Mouse (Mus musculus): ENCODE data around the gene Ccdc184. TPM values are rescaled to one million over a fixed set of nuclear protein-coding genes. Genes with fewer than 3 reads are reported as not detected.

The Ccdc184 gene
- total RNA-seq, 4 experiments from 2014 or later = 0.41 to 0.84 (median 0.66) TPM

DNA sequence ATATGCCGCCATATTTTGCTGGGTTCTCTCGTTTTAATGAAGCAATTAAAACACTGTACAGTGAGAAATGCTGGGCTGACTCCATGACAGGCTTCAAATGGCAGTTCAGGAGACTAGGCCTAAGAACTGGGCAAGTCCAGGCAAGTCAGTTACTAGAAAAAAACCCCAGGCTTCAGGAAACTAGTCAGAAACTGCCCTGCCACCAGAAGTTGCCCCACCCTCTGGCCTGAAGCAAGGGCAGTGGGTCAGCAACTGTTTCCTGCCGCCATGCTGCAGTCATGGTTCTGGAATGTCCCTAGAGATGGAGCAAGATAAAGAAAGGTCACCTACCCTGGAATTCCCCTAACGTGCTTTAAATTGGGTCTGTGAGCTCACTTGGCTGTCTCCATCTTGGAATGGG is 11.0 kb upstream of the Ccdc184 start:
- no peak for DNase-seq (ENCODE audit: low spot score)

DNA sequence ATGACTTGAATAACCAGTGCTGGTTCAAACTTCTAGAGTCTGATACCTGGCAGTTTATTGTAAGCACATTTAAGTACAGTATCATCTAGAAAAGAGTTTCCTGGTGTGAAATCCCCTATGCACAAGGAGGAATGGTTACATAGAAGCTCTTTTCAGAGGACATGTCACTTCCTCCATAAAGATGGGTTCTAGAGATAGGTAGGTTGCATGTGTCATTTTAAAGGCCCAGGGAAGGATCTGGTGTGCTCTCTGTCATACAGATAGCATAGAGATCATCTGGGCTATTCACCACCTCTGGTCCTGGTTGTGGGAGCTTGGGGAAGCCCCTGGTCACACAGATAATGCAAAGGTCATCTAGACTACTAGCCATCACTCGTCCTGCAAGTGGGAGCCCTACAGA is 9.7 kb upstream of the Ccdc184 start:
- no peak for DNase-seq (ENCODE audit: low spot score)

DNA sequence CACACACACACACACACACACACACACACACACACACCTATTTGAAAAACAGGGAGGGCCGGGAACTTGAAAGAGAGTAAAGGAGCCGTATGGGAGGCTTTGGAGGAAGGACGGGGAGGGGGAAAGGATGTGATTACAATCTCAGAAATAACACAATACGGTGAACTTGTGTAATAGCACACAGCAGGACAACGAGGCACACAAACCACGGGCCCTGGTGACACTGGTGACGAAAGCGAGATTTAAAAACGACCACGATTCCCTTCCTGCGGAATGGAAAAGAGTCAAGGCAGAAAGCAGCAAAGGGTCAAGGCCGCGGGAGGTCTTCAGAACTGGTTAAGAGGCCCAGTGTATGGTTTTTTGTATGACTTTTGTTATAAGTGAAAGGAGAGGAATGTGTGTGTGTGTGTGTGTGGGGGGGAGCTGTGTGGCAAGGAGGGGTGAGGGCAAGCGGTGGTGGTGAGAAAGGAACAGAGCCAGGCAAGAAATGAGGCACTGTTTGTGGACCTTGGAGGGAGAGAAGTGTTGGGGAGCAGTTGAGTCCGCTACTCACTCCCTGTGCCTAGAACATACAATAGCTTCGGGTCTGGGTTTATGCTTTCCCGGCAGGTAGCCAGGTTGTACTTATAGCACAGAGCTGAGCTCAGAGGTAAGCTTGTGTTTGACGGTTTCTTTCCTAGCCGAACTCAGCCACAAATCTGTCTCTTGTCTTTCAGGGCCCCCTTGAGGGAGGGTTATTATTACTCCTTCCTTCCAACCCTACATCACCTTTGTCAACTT is 5.7 kb upstream of the Ccdc184 start:
- DNase-seq (ENCODE audit: low spot score) = no peak

DNA sequence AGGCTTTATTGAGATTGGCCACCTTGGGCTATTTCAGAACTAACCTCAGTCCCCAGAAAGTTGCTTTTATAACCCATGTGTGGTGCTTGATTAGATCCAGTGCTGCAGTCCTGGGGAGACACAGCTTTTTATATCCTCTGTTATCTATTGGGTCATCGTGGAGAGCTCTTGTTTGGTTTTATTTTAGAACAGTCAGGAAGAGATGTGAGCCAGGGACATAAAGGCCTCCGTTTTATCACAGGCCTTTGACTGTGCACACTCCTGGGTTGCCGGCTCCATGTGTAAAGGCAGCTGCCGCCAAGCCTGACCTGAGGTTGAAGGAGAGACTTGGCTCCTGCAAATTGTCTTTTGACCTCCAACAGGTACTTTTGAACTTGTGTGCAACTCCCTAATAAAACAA is 4.4 kb upstream of the Ccdc184 start:
- peak; percentile 23 for DNase-seq (ENCODE audit: low spot score)

DNA sequence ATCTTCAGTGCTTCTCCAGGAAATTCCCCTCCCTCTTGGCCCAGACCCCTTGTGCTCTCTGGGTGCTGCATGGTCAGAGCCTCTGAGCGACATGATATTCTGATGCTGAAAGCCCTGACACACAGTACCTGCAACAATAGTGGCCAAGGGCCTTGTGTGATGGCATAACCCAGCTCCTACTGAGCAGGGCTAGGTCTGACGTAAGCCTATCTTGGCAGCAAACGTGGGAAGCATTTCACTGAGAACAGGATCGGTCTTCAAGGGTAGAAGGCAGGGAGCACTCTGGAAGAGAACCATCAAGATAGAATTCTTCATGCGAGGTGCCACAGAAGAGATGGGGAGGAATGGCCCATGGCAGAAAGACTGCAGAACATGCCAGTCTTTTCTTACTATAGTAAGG is 1.4 kb upstream of the Ccdc184 start, which contains the start of gene Asb8:
Gene Asb8, minus strand, starts transcription at position 101 of the 400 bp plus-strand sequence.
- no peak for DNase-seq (ENCODE audit: low spot score)

DNA sequence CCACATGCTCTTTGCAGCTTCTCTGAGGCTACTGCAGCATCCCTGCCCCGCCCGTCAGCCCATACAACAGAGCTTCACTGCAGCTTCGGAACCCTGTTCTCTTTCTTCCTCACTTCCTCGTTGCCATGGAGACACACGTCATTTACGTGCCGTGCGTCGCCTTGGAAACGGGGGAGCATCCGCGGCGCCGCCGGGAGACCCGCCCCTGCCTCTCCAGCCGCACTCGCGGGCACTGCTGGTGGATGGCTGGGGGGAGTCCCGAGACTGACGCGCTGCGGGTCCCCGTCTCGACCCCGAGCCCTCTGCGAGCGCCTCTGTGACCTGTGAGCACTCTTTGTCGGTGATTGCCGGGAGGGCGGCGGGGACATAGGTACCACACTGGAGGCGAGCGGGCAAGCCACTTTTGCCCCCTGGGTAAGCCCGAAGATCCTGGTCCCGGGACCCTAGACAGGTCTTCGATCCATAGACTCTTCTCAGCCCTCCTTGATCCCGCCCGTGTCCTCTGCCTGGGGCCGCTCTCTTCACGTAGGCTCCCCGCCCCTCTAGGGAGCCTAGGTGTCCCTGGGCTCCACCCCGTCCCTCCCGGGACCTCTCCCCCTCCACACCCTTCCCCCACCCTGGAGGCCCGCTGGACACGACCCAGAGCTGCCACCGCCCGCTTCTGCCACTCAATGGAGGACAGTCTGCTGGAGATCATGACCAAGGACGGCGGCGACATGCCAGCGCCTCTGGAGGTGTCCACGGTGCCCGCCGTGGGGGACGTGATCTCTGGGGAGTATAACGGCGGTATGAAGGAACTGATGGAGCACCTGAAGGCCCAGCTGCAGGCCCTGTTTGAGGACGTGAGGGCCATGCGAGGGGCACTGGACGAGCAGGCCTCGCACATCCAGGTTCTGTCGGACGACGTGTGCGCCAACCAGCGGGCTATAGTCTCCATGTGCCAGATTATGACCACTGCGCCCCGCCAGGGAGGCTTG is 975 bp downstream of the Ccdc184 start:
- peak; percentile 62 for DNase-seq (ENCODE audit: low spot score)

DNA sequence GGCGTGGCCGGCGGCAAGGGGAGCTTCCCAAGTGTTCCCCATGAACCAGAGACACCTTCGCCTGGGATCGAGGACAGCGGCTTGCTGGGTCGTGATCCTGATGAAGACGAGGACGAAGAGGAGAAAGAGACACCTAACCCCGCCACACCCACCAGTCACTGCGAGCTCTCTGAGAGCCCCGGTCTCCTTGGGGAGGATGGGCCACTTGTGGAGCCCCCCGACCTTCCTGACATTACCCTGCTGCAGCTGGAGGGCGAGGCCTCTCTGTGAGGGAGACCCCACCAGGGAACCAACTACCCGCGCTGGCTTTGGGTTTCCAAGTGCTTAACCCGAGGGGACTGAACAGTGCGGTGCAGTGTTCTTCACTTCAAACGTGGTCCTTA is 1.7 kb downstream of the Ccdc184 start:
- no peak for DNase-seq (ENCODE audit: low spot score)

DNA sequence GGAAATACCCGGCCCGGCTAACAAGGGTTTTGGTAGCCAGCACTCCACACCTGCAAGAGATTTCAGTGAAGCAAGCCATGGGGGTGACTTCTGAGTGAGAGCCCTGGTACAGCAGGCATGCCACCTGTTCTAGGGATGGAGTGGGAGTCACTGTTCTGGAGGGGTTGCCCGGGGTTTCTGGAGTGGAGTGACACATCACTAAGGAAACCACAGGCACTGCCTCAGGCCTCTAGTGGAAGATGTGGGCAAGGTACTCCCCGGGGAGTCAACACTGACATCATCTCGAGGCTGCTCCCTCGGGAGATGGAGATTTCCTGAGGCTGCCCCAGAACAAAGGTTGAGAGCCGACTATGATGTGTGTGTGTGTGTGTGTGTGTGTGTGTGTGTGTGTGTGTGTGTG is 3.4 kb downstream of the Ccdc184 start:
- DNase-seq (ENCODE audit: low spot score) = no peak

DNA sequence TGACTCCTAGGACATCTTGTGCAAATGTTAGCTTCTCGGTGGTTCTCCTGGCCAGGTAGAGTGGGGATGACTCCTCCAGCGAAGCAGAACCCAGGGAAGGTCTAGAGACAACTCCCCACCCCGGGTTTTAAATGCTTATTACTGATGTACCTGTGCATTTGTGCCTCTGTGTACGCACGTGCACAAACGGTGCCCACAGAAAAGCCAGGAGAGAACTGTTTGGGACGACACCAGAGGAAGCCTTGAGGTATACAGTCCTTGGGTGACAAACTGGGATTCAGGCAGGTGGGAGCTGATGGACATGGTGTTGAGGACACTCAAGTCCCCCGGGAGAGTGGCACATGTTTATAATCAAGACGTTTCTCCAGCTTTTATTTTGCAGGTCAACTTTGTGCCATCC is 4.0 kb downstream of the Ccdc184 start:
- DNase-seq (ENCODE audit: low spot score) = no peak

DNA sequence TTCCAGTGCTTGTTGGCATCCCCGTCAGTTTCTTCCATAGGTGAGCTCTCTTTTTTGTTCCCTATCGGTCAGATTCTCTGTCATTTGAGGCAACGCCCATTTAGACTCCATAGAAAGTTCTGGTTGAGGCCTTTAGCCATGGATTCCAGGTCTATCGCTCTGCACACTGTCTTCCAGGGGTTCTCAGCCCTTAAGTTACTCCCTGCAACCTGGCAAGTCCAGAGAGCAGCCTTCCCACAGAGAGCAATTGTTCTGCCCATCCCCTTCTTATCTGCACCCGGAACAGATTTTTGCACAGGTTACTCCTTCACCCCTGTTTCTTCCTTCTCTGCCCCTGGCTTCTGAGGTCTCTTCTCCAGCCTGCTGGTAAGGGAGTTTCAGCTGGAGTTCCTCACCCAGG is 5.2 kb downstream of the Ccdc184 start:
- DNase-seq (ENCODE audit: low spot score) = no peak

DNA sequence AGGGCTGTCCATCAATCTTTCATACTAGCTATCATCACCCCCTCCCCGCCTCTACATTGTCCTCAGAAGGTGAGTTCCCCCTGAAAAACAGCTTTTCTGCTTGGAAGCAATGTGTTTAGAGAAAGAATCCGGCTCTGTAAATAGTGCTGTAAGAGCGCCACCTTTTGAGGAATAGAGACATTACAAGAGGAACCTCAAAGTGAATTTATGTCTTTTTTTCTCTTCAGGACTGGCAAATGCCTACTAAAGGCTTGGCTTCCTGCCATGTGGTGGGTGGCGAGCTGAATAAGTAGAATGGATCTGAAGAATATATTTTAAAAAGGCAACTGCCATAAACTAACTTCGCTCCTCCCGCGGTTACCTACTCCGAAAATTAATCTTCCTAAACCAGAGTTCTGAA is 6.9 kb downstream of the Ccdc184 start:
- DNase-seq (ENCODE audit: low spot score) = peak; percentile 44

DNA sequence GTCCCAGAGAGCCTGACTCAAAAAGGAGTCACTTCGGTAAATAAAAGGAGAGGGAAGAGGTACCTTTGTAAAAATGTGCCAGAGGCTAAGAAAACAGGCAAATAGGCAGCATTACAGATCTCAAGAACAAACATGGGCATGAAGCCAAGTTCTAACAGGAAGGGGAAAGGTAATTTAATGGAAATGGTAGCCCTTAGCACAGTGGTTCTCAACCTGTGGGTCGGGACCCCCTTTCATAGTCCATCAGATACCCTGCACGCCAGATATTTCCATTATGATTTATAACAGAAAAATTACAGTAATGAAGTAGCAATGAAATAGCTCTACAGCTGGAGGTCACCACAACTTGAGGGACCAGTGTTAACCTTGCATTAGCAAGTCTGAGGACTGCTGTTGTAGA is 10.4 kb downstream of the Ccdc184 start:
- no peak for DNase-seq (ENCODE audit: low spot score)

DNA sequence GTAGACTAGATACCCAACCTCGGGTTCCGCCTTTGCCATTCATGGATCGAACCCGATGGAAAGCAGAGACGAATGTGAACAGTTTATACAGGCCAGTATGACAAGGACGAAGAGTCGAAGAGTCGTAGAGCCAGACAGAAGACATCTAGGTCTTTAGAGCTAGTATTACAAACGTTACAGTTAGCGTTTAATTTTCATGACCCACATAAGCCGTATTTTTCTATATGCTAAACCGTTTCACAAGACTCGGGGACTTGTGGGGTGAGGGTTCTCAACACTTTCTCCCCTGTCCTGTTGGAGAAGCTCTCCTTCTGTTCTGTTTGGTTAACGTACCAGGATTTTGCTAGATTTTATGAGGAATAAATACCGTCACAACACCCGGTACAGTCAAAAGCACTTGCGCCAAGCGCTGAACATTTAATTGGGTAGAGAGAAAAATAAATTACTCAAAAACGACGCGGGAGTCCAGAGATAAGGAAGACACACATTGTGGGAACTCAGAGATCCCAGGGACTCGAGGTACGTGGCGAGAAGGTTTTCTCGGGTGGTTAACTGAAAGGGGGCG is 13.7 kb downstream of the Ccdc184 start:
- DNase-seq (ENCODE audit: low spot score) = no peak

DNA sequence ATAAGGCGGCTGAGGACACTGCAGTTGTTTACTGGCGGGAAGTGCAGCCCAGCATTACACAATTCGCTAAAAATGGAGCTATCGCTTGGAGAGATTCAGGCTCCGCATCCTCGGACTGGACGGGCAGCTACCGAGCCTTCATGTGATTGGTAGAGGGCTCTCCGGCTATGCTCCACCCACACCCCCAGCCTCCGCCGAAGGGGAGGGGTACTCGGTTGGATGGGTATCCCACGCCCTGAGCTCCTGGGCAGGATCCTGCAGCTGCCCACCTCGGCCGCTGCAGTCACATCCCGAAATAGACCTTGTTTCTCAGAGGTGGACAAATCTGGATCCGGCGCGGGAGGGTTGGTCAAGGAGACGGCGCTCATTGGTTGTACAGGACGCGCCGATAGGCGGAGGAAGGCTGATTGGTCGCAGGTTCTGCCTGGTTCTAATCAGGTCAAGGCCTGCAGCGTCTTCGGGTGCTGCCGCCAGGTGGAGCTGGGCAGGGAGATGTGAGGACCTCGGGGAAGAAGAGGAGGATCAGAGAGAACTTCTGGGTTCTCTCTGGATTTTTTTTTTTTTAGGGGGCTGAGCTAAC is 14.3 kb downstream of the Ccdc184 start:
- DNase-seq (ENCODE audit: low spot score) = peak; percentile 95

DNA sequence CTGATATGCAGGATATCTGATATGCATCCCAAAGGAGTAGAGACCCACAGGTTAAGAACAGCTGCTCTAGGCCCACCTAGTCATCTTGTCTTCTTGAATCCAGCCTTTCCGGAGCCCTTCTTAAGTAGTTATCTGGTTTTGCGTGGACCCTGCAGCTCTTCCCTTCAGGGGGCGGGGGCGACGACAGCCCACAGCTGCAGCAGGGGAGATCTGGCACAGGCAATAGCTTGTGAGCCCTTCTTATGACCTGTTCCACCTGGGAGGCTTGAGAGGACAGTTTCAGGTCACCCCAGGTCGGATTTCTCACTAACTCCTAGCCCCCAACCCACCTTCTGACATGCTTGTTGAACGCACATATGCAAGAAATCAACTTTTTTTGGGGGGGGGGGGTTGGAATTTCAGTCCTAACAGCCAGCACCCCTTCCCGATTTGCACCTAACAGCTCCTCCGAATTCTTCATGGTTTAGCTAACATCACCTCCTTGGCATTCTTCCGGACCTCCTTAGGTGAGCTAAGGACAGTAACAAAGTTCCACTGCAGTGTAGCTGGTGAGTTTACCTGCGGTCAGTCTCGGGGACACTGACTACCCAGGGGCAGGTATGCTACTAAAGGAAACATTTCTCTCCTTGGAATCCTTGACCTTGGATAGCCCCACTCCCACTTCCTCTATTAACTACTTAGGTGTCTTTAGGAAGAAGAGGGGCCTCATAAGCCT is 15.1 kb downstream of the Ccdc184 start:
- no peak for DNase-seq (ENCODE audit: low spot score)

DNA sequence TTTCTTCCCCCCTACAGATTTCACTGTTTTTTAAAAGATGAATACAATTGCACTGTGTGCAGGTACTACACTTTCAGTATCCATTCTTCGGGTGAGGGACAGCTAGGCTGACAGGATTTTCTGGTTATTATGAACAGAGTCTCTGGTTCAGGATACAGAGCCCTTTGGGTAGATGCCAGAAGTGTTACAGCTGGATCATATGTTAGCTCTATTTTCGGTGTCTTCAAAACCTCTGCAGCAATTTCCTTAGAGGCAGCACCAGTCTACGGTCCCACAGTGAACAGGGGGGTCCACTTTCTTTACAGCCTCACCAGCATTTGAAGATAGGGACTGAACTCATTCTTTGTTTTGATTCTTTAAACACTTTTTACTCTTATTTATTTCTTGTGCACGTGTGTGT is 17.5 kb downstream of the Ccdc184 start:
- no peak for DNase-seq (ENCODE audit: low spot score)

DNA sequence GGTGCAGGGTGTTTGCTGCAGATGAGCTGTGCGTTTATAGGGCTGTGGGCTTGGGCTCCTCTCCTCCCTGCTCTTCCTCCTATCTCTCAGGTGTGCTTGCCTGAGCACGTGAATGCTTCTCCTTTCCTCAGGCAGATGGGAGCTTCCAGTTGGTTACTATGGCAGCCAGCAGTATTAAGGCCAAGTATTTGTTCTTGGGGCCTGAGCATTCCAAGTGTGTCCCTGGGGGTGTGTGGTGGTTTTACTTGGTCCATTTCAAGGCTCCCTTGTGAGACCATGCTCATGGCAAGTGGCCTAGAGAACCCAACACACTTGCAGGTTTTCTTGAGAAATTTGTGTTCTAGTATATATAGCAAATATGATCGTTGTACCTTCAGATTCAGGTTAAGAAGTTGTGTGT is 28.5 kb downstream of the Ccdc184 start, which contains the start of gene Olfr288:
Gene Olfr288, minus strand, starts transcription at position 101 of the 400 bp plus-strand sequence.
- DNase-seq (ENCODE audit: low spot score) = no peak

DNA sequence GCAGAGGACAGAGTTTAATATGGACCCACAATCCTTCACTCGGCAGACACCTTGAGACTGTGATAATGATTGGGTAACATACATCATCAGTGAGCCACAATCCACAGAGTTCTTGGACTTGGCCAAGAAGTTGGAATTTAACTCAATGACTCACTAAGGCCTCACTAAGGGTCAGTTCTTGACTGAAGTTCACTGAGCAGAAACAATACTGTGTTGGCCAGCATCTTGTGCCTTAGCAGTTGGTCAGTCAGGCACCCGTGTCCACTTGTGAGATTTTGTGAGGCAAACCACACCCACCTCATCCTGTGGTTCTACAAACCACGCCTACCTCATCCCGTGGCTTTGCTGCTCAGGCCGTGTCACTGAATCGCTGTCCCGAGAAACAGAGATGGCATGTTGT is 42.7 kb downstream of the Ccdc184 start:
- no peak for DNase-seq (ENCODE audit: low spot score)

DNA sequence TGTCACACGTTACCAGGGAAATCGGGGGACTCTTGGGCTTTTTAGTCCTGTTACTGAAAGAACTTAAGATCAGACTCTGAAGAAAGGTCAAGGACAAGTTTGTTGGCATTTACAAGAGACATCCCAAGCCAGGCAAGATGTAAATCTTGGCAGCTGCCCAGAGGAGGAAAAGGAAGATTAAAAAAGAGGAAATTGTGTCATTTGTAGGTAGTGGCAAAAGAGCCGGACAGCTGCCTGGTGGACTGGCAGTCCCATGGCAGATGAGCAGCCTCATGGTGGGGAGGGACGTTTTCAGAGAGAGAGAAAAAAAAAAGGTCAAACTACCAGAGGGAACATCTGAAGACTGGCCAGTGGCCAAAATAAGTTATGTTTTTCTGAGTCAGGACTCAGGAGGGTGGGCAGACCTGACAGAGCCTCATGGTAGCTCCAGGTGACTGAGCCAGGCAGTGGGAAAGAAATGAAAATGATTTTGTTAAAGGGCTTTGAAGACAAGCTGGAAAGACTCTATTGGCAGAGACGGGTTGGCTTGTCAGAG is 46.4 kb downstream of the Ccdc184 start:
- DNase-seq (ENCODE audit: low spot score) = no peak

DNA sequence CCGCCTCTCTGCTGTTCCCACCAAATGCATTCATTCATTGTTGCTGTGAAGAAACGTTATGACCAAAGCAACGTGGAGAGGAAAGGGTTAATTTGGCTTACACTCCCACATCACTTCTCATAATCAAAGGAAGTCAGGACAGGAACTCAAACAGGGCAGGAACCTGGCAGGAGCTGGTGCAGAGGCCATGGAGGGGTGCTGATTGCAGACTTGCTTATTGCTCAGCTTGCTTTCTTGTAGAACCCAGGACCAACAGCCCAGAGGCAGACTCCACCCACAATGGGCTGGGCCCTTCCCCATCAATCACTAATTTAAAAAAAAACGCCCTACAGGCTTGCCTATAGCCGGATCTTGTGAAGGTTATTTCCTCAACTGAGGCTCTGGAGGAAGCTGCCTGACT is 47.2 kb downstream of the Ccdc184 start:
- no peak for DNase-seq (ENCODE audit: low spot score)

Data from heart, adult 8-10 months (tissue).